Mouse (Mus musculus): ENCODE measurements around the gene Rnf227.

DNA sequence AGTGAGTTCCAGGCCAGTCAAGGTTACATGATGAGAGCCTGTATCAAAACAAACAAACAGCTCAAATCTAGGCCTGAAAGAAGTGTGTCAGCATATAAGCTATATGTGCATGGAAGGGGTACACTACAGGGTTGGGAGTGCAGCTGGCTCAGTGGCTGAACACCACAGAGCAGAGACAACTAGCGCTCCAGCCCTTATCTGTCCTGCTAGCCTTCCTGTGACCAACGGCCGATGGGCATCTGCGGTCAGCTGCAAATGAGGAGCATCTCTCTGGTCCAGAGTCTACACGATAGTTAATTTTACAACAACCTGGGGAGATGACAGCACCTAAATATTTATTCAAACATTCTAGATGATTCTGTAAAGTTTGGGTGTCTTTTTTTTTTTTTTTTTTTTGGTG, 49.1 kb upstream of the Rnf227 start:
- no peak for TF ChIP-seq CTCF (IDR thresholded peaks at IDR 0.05; ENCODE audit: borderline replicate concordance, extremely low read depth, insufficient read depth, insufficient read length)
- TF ChIP-seq POLR2A (IDR thresholded peaks at IDR 0.05; ENCODE audit: borderline replicate concordance, extremely low read depth, insufficient read depth, insufficient read length, poor library complexity, severe bottlenecking), result no peak
